Mouse (Mus musculus) brain, adult 2 months (tissue): ENCODE results near the gene Omp.
A peak's percentile ranks its signal among the peaks of the same experiment; 100 is the strongest.

Source experiments
- DNase-seq: peaks from one replicate; pipeline ENCODE4 v3.0.0; 2011; ENCODE audit warnings: low read depth, low spot score

Omp gene

GRCm38 (mm10) chr7:98142247-98142646 is 3.1 kb downstream of the Omp start:
- DNase-seq: no peak

GRCm38 (mm10) chr7:98141206-98141605 is 4.1 kb downstream of the Omp start:
- DNase-seq: no peak

GRCm38 (mm10) chr7:98140597-98140996 is 4.7 kb downstream of the Omp start:
- no peak for DNase-seq

- no peak for DNase-seq
Measured at GRCm38 (mm10) chr7:98139216-98139615, 6.1 kb downstream of the Omp start.

- DNase-seq: no peak
Measured at GRCm38 (mm10) chr7:98137995-98138394, 7.3 kb downstream of the Omp start.

GRCm38 (mm10) chr7:98137583-98137982 is 7.7 kb downstream of the Omp start:
- no peak for DNase-seq

- no peak for DNase-seq
Measured at GRCm38 (mm10) chr7:98131751-98132150, 13.6 kb downstream of the Omp start.

GRCm38 (mm10) chr7:98125473-98125872 is 19.8 kb downstream of the Omp start:
- DNase-seq: peak; percentile 32

- DNase-seq: no peak
Measured at GRCm38 (mm10) chr7:98124701-98125100, 20.6 kb downstream of the Omp start.

GRCm38 (mm10) chr7:98121673-98122072 is 23.6 kb downstream of the Omp start:
- peak; percentile 50 for DNase-seq

GRCm38 (mm10) chr7:98121241-98121640 is 24.1 kb downstream of the Omp start:
- DNase-seq: no peak

- DNase-seq: peak; percentile 83
Measured at GRCm38 (mm10) chr7:98120325-98120724, 25.0 kb downstream of the Omp start.

GRCm38 (mm10) chr7:98119961-98120232 is 25.4 kb downstream of the Omp start:
- DNase-seq: no peak

GRCm38 (mm10) chr7:98119179-98119960 is 25.9 kb downstream of the Omp start, which contains the start of gene Myo7a:
Gene Myo7a, minus strand, starts transcription at chr7:98119524.
- DNase-seq: no peak

- peak; percentile 65 for DNase-seq
Measured at GRCm38 (mm10) chr7:98117012-98117660, 28.2 kb downstream of the Omp start.

- no peak for DNase-seq
Measured at GRCm38 (mm10) chr7:98114656-98115055, 30.6 kb downstream of the Omp start.

- no peak for DNase-seq
Measured at GRCm38 (mm10) chr7:98111233-98111632, 34.1 kb downstream of the Omp start.

- DNase-seq: peak; percentile 68
Measured at GRCm38 (mm10) chr7:98109771-98110170, 35.5 kb downstream of the Omp start.

GRCm38 (mm10) chr7:98108636-98109430 is 36.5 kb downstream of the Omp start:
- DNase-seq: peak; percentile 96

GRCm38 (mm10) chr7:98106272-98106671 is 39.0 kb downstream of the Omp start:
- no peak for DNase-seq

- DNase-seq: peak; percentile 66
Measured at GRCm38 (mm10) chr7:98104481-98105435, 40.5 kb downstream of the Omp start.
